Mouse (Mus musculus): ENCODE measurements at regions not wholly inside any gene's neighbourhood (a gene's known extent, or its start where the extent isn't known, plus 50 kb on each side); places are given as distances from the start of the nearest gene placed in this dataset.

GRCm38 (mm10) chr4:89460170-89460762 is 149.4 kb upstream of the Cdkn2b start:
- Histone ChIP-seq H3K4me2 (replicated peaks) (no peak overlapping the region), H3K36me3 (no peaks in the 10 kb centered on the region), H3K4me1 (no peaks in the 10 kb centered on the region), H3K27me3 (no peaks in the 10 kb centered on the region), H3K9me3 (no peaks in the 10 kb centered on the region), H3K9ac (replicated peaks) (no peak overlapping the region), H3K27ac (replicated peaks) (no peak overlapping the region), H3K4me3 (no peak overlapping the region)
- no peak for ATAC-seq (replicated peaks)
- WGBS: 81% methylated on average over 7 of the region's 7 CpGs

- WGBS: 86% methylated on average over 1 of the region's 1 CpGs
- Histone ChIP-seq H3K4me1 (no peaks in the 10 kb centered on the region), H3K9me3 (no peaks in the 10 kb centered on the region), H3K36me3 (no peaks in the 10 kb centered on the region), H3K27ac (replicated peaks) (no peak overlapping the region), H3K4me3 (no peak overlapping the region), H3K9ac (replicated peaks) (no peak overlapping the region), H3K4me2 (replicated peaks) (no peak overlapping the region), H3K27me3 (no peaks in the 10 kb centered on the region)
- ATAC-seq (replicated peaks): no peak
These were observed 148.5 kb upstream of the Cdkn2b start for GRCm38 (mm10) chr4:89459346-89459666.

GRCm38 (mm10) chr4:89458628-89459345 is 147.9 kb upstream of the Cdkn2b start:
- no peak for ATAC-seq (replicated peaks)
- 78% methylated on average over 2 of the region's 2 CpGs for WGBS
- Histone ChIP-seq H3K9me3 (no peaks in the 10 kb centered on the region), H3K4me2 (replicated peaks) (no peak overlapping the region), H3K4me1 (no peaks in the 10 kb centered on the region), H3K36me3 (no peaks in the 10 kb centered on the region), H3K9ac (replicated peaks) (no peak overlapping the region), H3K4me3 (no peak overlapping the region), H3K27me3 (no peaks in the 10 kb centered on the region), H3K27ac (replicated peaks) (no peak overlapping the region)

- no peaks in the 10 kb centered on the region for H3K4me1 ChIP-seq
- H3K9ac ChIP-seq (replicated peaks): no peak overlapping the region
- no peak overlapping the region for H3K4me2 ChIP-seq (replicated peaks)
- H3K4me3 ChIP-seq: no peak overlapping the region
- H3K9me3 ChIP-seq: no peaks in the 10 kb centered on the region
- H3K27me3 ChIP-seq: no peaks in the 10 kb centered on the region
- no peak for ATAC-seq (replicated peaks)
- no peak overlapping the region for H3K27ac ChIP-seq (replicated peaks)
- no peaks in the 10 kb centered on the region for H3K36me3 ChIP-seq
- WGBS: 90% methylated on average over 2 of the region's 2 CpGs
These were observed 147.0 kb upstream of the Cdkn2b start for GRCm38 (mm10) chr4:89457861-89458260.

GRCm38 (mm10) chr4:89454926-89455325 is 144.1 kb upstream of the Cdkn2b start:
- no peaks in the 10 kb centered on the region for H3K36me3 ChIP-seq
- H3K27me3 ChIP-seq: no peaks in the 10 kb centered on the region
- no peak for ATAC-seq (replicated peaks)
- no peak overlapping the region for H3K27ac ChIP-seq (replicated peaks)
- H3K4me3 ChIP-seq: no peak overlapping the region
- no peaks in the 10 kb centered on the region for H3K4me1 ChIP-seq
- H3K4me2 ChIP-seq (replicated peaks): no peak overlapping the region
- WGBS: 94% methylated on average over 5 of the region's 5 CpGs
- H3K9me3 ChIP-seq: no peaks in the 10 kb centered on the region
- no peak overlapping the region for H3K9ac ChIP-seq (replicated peaks)

- Histone ChIP-seq H3K4me3 (no peak overlapping the region), H3K36me3 (no peaks in the 10 kb centered on the region), H3K27ac (replicated peaks) (no peak overlapping the region), H3K27me3 (no peaks in the 10 kb centered on the region), H3K4me1 (no peaks in the 10 kb centered on the region), H3K9me3 (no peaks in the 10 kb centered on the region), H3K9ac (replicated peaks) (no peak overlapping the region), H3K4me2 (replicated peaks) (no peak overlapping the region)
- ATAC-seq (replicated peaks): no peak
These were observed 142.2 kb upstream of the Cdkn2b start for GRCm38 (mm10) chr4:89453051-89453450.

- Histone ChIP-seq H3K27ac (replicated peaks) (no peak overlapping the region), H3K9me3 (no peaks in the 10 kb centered on the region), H3K4me1 (no peaks in the 10 kb centered on the region), H3K4me3 (no peak overlapping the region), H3K9ac (replicated peaks) (no peak overlapping the region), H3K4me2 (replicated peaks) (no peak overlapping the region), H3K27me3 (no peaks in the 10 kb centered on the region), H3K36me3 (no peaks in the 10 kb centered on the region)
- WGBS: 79% methylated on average over 2 of the region's 2 CpGs
- ATAC-seq (replicated peaks): no peak
These were observed 140.9 kb upstream of the Cdkn2b start for GRCm38 (mm10) chr4:89451741-89452140.

- Histone ChIP-seq H3K9me3 (no peaks in the 10 kb centered on the region), H3K4me3 (no peak overlapping the region), H3K4me2 (replicated peaks) (no peak overlapping the region), H3K9ac (replicated peaks) (no peak overlapping the region), H3K27me3 (no peaks in the 10 kb centered on the region), H3K4me1 (peaks cover 6% of the 10 kb centered on the region; the same call in 1 of the 2 replicates), H3K27ac (replicated peaks) (no peak overlapping the region), H3K36me3 (no peaks in the 10 kb centered on the region)
- WGBS: 50% methylated on average over 8 of the region's 8 CpGs
- no peak for ATAC-seq (replicated peaks)
These were observed 136.1 kb upstream of the Cdkn2b start for GRCm38 (mm10) chr4:89446765-89447487.

- 43% methylated on average over 6 of the region's 6 CpGs for WGBS
These were observed 135.4 kb upstream of the Cdkn2b start for GRCm38 (mm10) chr4:89446156-89446716.

GRCm38 (mm10) chr4:89445214-89446155 is 134.6 kb upstream of the Cdkn2b start:
- ATAC-seq (replicated peaks): peak; percentile 32; the same call in 1 of the 2 replicates
- H3K27ac ChIP-seq (replicated peaks): no peak overlapping the region
- H3K36me3 ChIP-seq: no peaks in the 10 kb centered on the region
- H3K4me3 ChIP-seq: no peak overlapping the region
- no peak overlapping the region for H3K9ac ChIP-seq (replicated peaks)
- no peak overlapping the region for H3K4me2 ChIP-seq (replicated peaks)
- H3K9me3 ChIP-seq: no peaks in the 10 kb centered on the region
- no peaks in the 10 kb centered on the region for H3K27me3 ChIP-seq
- WGBS: 74% methylated on average over 11 of the region's 11 CpGs
- peaks cover 6% of the 10 kb centered on the region; the same call in 1 of the 2 replicates for H3K4me1 ChIP-seq

More at GRCm38 (mm10) chr4:89446156-89446716, 135.4 kb upstream of the Cdkn2b start:
- Histone ChIP-seq H3K4me3 (no peak overlapping the region), H3K4me1 (peaks cover 6% of the 10 kb centered on the region; the same call in 1 of the 2 replicates), H3K9me3 (no peaks in the 10 kb centered on the region), H3K9ac (replicated peaks) (no peak overlapping the region), H3K36me3 (no peaks in the 10 kb centered on the region), H3K4me2 (replicated peaks) (no peak overlapping the region), H3K27me3 (no peaks in the 10 kb centered on the region), H3K27ac (replicated peaks) (no peak overlapping the region)
- peak; percentile 67 for ATAC-seq (replicated peaks)

GRCm38 (mm10) chr4:89442526-89442925 is 131.7 kb upstream of the Cdkn2b start:
- H3K4me1 ChIP-seq: peaks cover 6% of the 10 kb centered on the region; the same call in 1 of the 2 replicates

More at GRCm38 (mm10) chr4:89442526-89442925, 131.7 kb upstream of the Cdkn2b start:
- Histone ChIP-seq H3K9me3 (no peaks in the 10 kb centered on the region), H3K4me3 (no peak overlapping the region), H3K27me3 (no peaks in the 10 kb centered on the region), H3K4me2 (replicated peaks) (no peak overlapping the region), H3K9ac (replicated peaks) (no peak overlapping the region), H3K36me3 (no peaks in the 10 kb centered on the region), H3K27ac (replicated peaks) (no peak overlapping the region)
- 69% methylated on average over 1 of the region's 1 CpGs for whole genome bisulfite sequencing
- ATAC-seq (replicated peaks): no peak

All from forebrain, embryonic 15.5 days (tissue).